ENCODE assay signal across 8 mouse cellular contexts in the genomic region with DNA sequence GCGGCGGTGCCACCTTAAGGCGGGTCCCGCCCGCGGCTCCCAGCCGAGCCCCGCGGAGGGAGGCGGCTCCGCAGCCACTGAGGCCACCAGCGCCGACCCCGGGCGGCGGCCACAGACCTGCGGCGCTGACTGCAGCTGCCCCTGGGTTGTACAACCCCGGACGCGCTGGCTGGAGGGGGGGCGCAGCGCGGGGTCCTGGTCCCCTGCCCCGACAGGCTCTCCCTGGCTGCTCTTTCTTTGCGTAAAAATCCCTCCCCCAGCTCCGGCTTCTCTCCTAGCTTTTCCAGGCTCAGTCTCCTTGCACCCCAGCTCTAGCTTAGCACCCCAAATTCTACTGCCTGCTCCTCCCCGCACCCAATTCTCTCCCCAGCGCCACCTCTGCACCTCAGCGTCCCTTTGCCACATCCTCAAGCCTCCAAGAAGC. TPM values are rescaled to one million over a fixed set of nuclear protein-coding genes. Genes with fewer than 3 reads are reported as not detected.
A peak's percentile ranks its signal among the peaks of the same experiment; 100 is the strongest.
DNase-seq lines count a peak whose midpoint lies in the region; ATAC-seq and TF ChIP-seq lines count a peak whose summit lies in the region.

No protein-coding gene starts in this region.

- H3K27ac ChIP-seq in heart, postnatal 0 days (ENCODE audit: low read depth), result no peak overlapping the region
- H3K27ac ChIP-seq in limb, embryonic 12.5 days, result peak overlapping the region; percentile 67

- peak; percentile 77 to 84 for DNase-seq in adrenal gland, adult (ENCODE audit: inconsistent age in 2 of 2, low spot score in 1 of 2)
- no peak for DNase-seq in adrenal gland, postnatal 4 days (ENCODE audit: low spot score in 2 of 2)
- peak; percentile 59 for DNase-seq in A20 (ENCODE audit: low read depth, low spot score)
- DNase-seq in cerebellum, postnatal 25 days, result peak; percentile 76 to 82
- peak; percentile 52 for DNase-seq in heart, postnatal 0 days (ENCODE audit: low spot score)
- DNase-seq in neural tube, embryonic 10.5 days (ENCODE audit: extremely low spot score, low spot score), result peak; percentile 51
- DNase-seq in layer of hippocampus, postnatal 14 days (ENCODE audit: low spot score in 2 of 2), result no peak

- peaks cover 17% of the 10 kb centered on the region for H3K4me1 ChIP-seq in heart, postnatal 0 days (ENCODE audit: control insufficient read depth, insufficient read depth)
- H3K4me1 ChIP-seq in limb, embryonic 12.5 days (replicated peaks), result peaks cover 61% of the 10 kb centered on the region

- no peaks in the 10 kb centered on the region for H3K9me3 ChIP-seq in heart, postnatal 0 days (replicated peaks; ENCODE audit: control insufficient read depth, low read length)
- H3K9me3 ChIP-seq in limb, embryonic 12.5 days, result no peaks in the 10 kb centered on the region; the same call in 1 of the 2 replicates

- TF ChIP-seq CTCF in heart, postnatal 0 days (IDR thresholded peaks at IDR 0.05; ENCODE audit: low read depth), result no peak

- H3K9ac ChIP-seq in heart, postnatal 0 days (replicated peaks; ENCODE audit: low read depth, low read length), result peak overlapping the region; percentile 62
- peak overlapping the region; percentile 82 for H3K9ac ChIP-seq in limb, embryonic 12.5 days (replicated peaks)

- WGBS in heart, postnatal 0 days, result 1% methylated on average over 22 of the region's 30 CpGs
- 0% methylated on average over 28 of the region's 30 CpGs for WGBS in limb, embryonic 12.5 days

- peak overlapping the region; percentile 79 for H3K4me2 ChIP-seq in heart, postnatal 0 days (ENCODE audit: low read depth, low read length)
- H3K4me2 ChIP-seq in limb, embryonic 12.5 days, result peak overlapping the region; percentile 75

- ATAC-seq in heart, postnatal 0 days (ENCODE audit: insufficient read depth, low read depth), result no peak
- ATAC-seq in limb, embryonic 12.5 days (ENCODE audit: insufficient number of reproducible peaks, insufficient read depth, low FRiP score, low TSS enrichment, low read depth), result no peak

- no peak for TF ChIP-seq EP300 in heart, postnatal 0 days (IDR thresholded peaks at IDR 0.05; ENCODE audit: low read depth)

- peak overlapping the region; percentile 70 for H3K4me3 ChIP-seq in heart, postnatal 0 days (ENCODE audit: low read depth, low read length)
- H3K4me3 ChIP-seq in limb, embryonic 12.5 days (replicated peaks), result peak overlapping the region; percentile 62

- H3K36me3 ChIP-seq in heart, postnatal 0 days (replicated peaks; ENCODE audit: control insufficient read depth, insufficient read depth, low read length), result no peaks in the 10 kb centered on the region; the same call in 1 of the 2 replicates
- H3K36me3 ChIP-seq in limb, embryonic 12.5 days, result 0 out of 2 replicates have a peak, but pooled peaks cover 6% of the 10 kb centered on the region

- H3K27me3 ChIP-seq in heart, postnatal 0 days (ENCODE audit: control insufficient read depth, insufficient read depth, low read length), result no peaks in the 10 kb centered on the region
- H3K27me3 ChIP-seq in limb, embryonic 12.5 days, result peaks cover 62% of the 10 kb centered on the region

RNA-seq across cellular contexts. Expression of a gene that starts 0.9 kb away (rescaled TPM):
- total RNA-seq in adrenal gland, postnatal 4 days (2021), result 10 to 100 TPM; 24.9 to 30.4 TPM
- 6.8 and 10.4 TPM in 2 replicates for total RNA-seq in heart, postnatal 0 days (2014; rRNA removed; ENCODE audit: low replicate concordance)
- 11.1 and 11.9 TPM in 2 replicates for polyA plus RNA-seq in heart, postnatal 0 days (2015; fragmentation: Nextera tagmentation; extraction: Ambion mirVana)
- polyA plus RNA-seq in limb, embryonic 12.5 days (2016; fragmentation: Nextera tagmentation; extraction: Ambion mirVana), result 39.4 and 45.6 TPM in 2 replicates
- total RNA-seq in layer of hippocampus, postnatal 14 days (2021), result 10 to 100 TPM; 23.3 to 25.9 TPM

RNA-seq across cellular contexts. Expression of a gene that starts 15.9 kb away (rescaled TPM):
- 100 to 1,000 TPM; 639 to 647 TPM for total RNA-seq in adrenal gland, postnatal 4 days (2021)
- 851 and 870 TPM in 2 replicates for total RNA-seq in heart, postnatal 0 days (2014; rRNA removed; ENCODE audit: low replicate concordance)
- 765 and 767 TPM in 2 replicates for polyA plus RNA-seq in heart, postnatal 0 days (2015; fragmentation: Nextera tagmentation; extraction: Ambion mirVana)
- polyA plus RNA-seq in limb, embryonic 12.5 days (2016; fragmentation: Nextera tagmentation; extraction: Ambion mirVana), result 453 and 478 TPM in 2 replicates
- total RNA-seq in layer of hippocampus, postnatal 14 days (2021), result 100 to 1,000 TPM; 639 to 673 TPM

RNA-seq across cellular contexts. Expression of a gene that starts 25.7 kb away (rescaled TPM):
- 10 to 100 TPM; 12.8 to 20.2 TPM for total RNA-seq in adrenal gland, postnatal 4 days (2021)
- 18.6 and 41.4 TPM in 2 replicates for total RNA-seq in heart, postnatal 0 days (2014; rRNA removed; ENCODE audit: low replicate concordance)
- polyA plus RNA-seq in heart, postnatal 0 days (2015; fragmentation: Nextera tagmentation; extraction: Ambion mirVana), result 19.3 and 23.1 TPM in 2 replicates
- polyA plus RNA-seq in limb, embryonic 12.5 days (2016; fragmentation: Nextera tagmentation; extraction: Ambion mirVana), result 15.2 TPM in 2 replicates
- total RNA-seq in layer of hippocampus, postnatal 14 days (2021), result 1 to 10 TPM; 2.0 to 3.5 TPM

RNA-seq across cellular contexts. Expression of a gene that starts 30.2 kb away (rescaled TPM):
- 10 to 100 TPM; 74.2 to 74.4 TPM for total RNA-seq in adrenal gland, postnatal 4 days (2021)
- 68.2 and 83.9 TPM in 2 replicates for total RNA-seq in heart, postnatal 0 days (2014; rRNA removed; ENCODE audit: low replicate concordance)
- 50.1 and 52.4 TPM in 2 replicates for polyA plus RNA-seq in heart, postnatal 0 days (2015; fragmentation: Nextera tagmentation; extraction: Ambion mirVana)
- 82.9 and 86.1 TPM in 2 replicates for polyA plus RNA-seq in limb, embryonic 12.5 days (2016; fragmentation: Nextera tagmentation; extraction: Ambion mirVana)
- 100 to 1,000 TPM; 120 to 121 TPM for total RNA-seq in layer of hippocampus, postnatal 14 days (2021)

RNA-seq across cellular contexts. Expression of a gene that starts 30.9 kb away (rescaled TPM):
- total RNA-seq in adrenal gland, postnatal 4 days (2021), result 1 to 10 TPM; 1.1 to 2.1 TPM
- total RNA-seq in heart, postnatal 0 days (2014; rRNA removed; ENCODE audit: low replicate concordance), result 1.7 and 2.7 TPM in 2 replicates
- 0.38 and 0.44 TPM in 2 replicates for polyA plus RNA-seq in heart, postnatal 0 days (2015; fragmentation: Nextera tagmentation; extraction: Ambion mirVana)
- polyA plus RNA-seq in limb, embryonic 12.5 days (2016; fragmentation: Nextera tagmentation; extraction: Ambion mirVana), result 2.0 and 2.2 TPM in 2 replicates
- total RNA-seq in layer of hippocampus, postnatal 14 days (2021), result 1 to 10 TPM; 2.6 to 2.8 TPM

Comparison
In these comparisons a context has a peak if more than half of its experiments do, and no peak if none do; other contexts are left out.
1. DNase-seq: peak in adrenal gland, adult (2 of 2), A20 (single experiment), cerebellum, postnatal 25 days (2 of 2), heart, postnatal 0 days (single experiment) and neural tube, embryonic 10.5 days (single experiment); none in adrenal gland, postnatal 4 days (0 of 2) and layer of hippocampus, postnatal 14 days (0 of 2).